Mouse (Mus musculus): ENCODE measurements at regions not wholly inside any gene's neighbourhood (a gene's known extent, or its start where the extent isn't known, plus 50 kb on each side); places are given as distances from the start of the nearest gene placed in this dataset.

- Histone ChIP-seq H3K4me1 (ENCODE audit: control insufficient read depth, insufficient read depth, low read length) (peaks cover 19% of the 10 kb centered on the region; the same call in 1 of the 2 replicates), H3K4me3 (replicated peaks; ENCODE audit: low read length) (0 out of 2 replicates have a peak overlapping the region, but pooled peaks have one; percentile 6), H3K4me2 (replicated peaks; ENCODE audit: low read depth, low read length, severe bottlenecking) (peak overlapping the region; percentile 51), H3K27ac (replicated peaks; ENCODE audit: low read depth, low read length) (no peak overlapping the region), H3K27me3 (ENCODE audit: control insufficient read depth, insufficient read depth, low read length) (peaks cover 48% of the 10 kb centered on the region), H3K9ac (ENCODE audit: low read depth, low read length, severe bottlenecking) (no peak overlapping the region), H3K36me3 (ENCODE audit: control insufficient read depth, insufficient read depth, low read length) (no peaks in the 10 kb centered on the region), H3K9me3 (ENCODE audit: control insufficient read depth, low read length) (no peaks in the 10 kb centered on the region)
- DNase-seq (ENCODE audit: low spot score): no peak
- no peak for TF ChIP-seq POLR2A (IDR thresholded peaks at IDR 0.05; ENCODE audit: borderline replicate concordance, extremely low read depth, insufficient read depth, insufficient read length)
- no peak for ATAC-seq (ENCODE audit: low FRiP score, low read depth)
- WGBS: 5% methylated on average over 10 of the region's 10 CpGs
These were observed 125.6 kb downstream of the Nkx6-1 start for GRCm38 (mm10) chr5:101539254-101539549.

GRCm38 (mm10) chr5:101538410-101539253 is 126.2 kb downstream of the Nkx6-1 start:
- no peak for TF ChIP-seq POLR2A (IDR thresholded peaks at IDR 0.05; ENCODE audit: borderline replicate concordance, extremely low read depth, insufficient read depth, insufficient read length)
- H3K36me3 ChIP-seq (ENCODE audit: control insufficient read depth, insufficient read depth, low read length): no peaks in the 10 kb centered on the region
- peaks cover 48% of the 10 kb centered on the region for H3K27me3 ChIP-seq (ENCODE audit: control insufficient read depth, insufficient read depth, low read length)
- DNase-seq (ENCODE audit: low spot score) (no peak), ATAC-seq (ENCODE audit: low FRiP score, low read depth) (no peak)
- no peak overlapping the region for H3K9ac ChIP-seq (ENCODE audit: low read depth, low read length, severe bottlenecking)
- peak overlapping the region; percentile 51 for H3K4me2 ChIP-seq (replicated peaks; ENCODE audit: low read depth, low read length, severe bottlenecking)
- WGBS: 3% methylated on average over 24 of the region's 24 CpGs
- H3K27ac ChIP-seq (replicated peaks; ENCODE audit: low read depth, low read length): no peak overlapping the region
- H3K4me3 ChIP-seq (replicated peaks; ENCODE audit: low read length): peak overlapping the region; percentile 18
- peaks cover 18% of the 10 kb centered on the region; the same call in 1 of the 2 replicates for H3K4me1 ChIP-seq (ENCODE audit: control insufficient read depth, insufficient read depth, low read length)
- H3K9me3 ChIP-seq (ENCODE audit: control insufficient read depth, low read length): no peaks in the 10 kb centered on the region

- 2% methylated on average over 23 of the region's 23 CpGs for WGBS
- ATAC-seq (ENCODE audit: low FRiP score, low read depth) (no peak), DNase-seq (ENCODE audit: low spot score) (no peak)
- Histone ChIP-seq H3K4me2 (replicated peaks; ENCODE audit: low read depth, low read length, severe bottlenecking) (peak overlapping the region; percentile 51), H3K9ac (ENCODE audit: low read depth, low read length, severe bottlenecking) (no peak overlapping the region), H3K4me1 (ENCODE audit: control insufficient read depth, insufficient read depth, low read length) (peaks cover 13% of the 10 kb centered on the region; the same call in 1 of the 2 replicates), H3K9me3 (ENCODE audit: control insufficient read depth, low read length) (no peaks in the 10 kb centered on the region), H3K36me3 (ENCODE audit: control insufficient read depth, insufficient read depth, low read length) (no peaks in the 10 kb centered on the region), H3K27me3 (ENCODE audit: control insufficient read depth, insufficient read depth, low read length) (peaks cover 48% of the 10 kb centered on the region), H3K4me3 (replicated peaks; ENCODE audit: low read length) (peak overlapping the region; percentile 18), H3K27ac (replicated peaks; ENCODE audit: low read depth, low read length) (no peak overlapping the region)
- no peak for TF ChIP-seq POLR2A (IDR thresholded peaks at IDR 0.05; ENCODE audit: borderline replicate concordance, extremely low read depth, insufficient read depth, insufficient read length)
These were observed 127.0 kb downstream of the Nkx6-1 start for GRCm38 (mm10) chr5:101537518-101538380.

GRCm38 (mm10) chr5:101535451-101535850 is 129.3 kb downstream of the Nkx6-1 start:
- ATAC-seq (ENCODE audit: low FRiP score, low read depth) (no peak), DNase-seq (ENCODE audit: low spot score) (no peak)
- Histone ChIP-seq H3K27ac (replicated peaks; ENCODE audit: low read depth, low read length) (no peak overlapping the region), H3K4me3 (replicated peaks; ENCODE audit: low read length) (no peak overlapping the region), H3K9me3 (ENCODE audit: control insufficient read depth, low read length) (no peaks in the 10 kb centered on the region), H3K4me1 (ENCODE audit: control insufficient read depth, insufficient read depth, low read length) (peaks cover 13% of the 10 kb centered on the region; the same call in 1 of the 2 replicates), H3K4me2 (replicated peaks; ENCODE audit: low read depth, low read length, severe bottlenecking) (no peak overlapping the region), H3K27me3 (ENCODE audit: control insufficient read depth, insufficient read depth, low read length) (peaks cover 26% of the 10 kb centered on the region), H3K36me3 (ENCODE audit: control insufficient read depth, insufficient read depth, low read length) (no peaks in the 10 kb centered on the region), H3K9ac (ENCODE audit: low read depth, low read length, severe bottlenecking) (no peak overlapping the region)
- TF ChIP-seq POLR2A (IDR thresholded peaks at IDR 0.05; ENCODE audit: borderline replicate concordance, extremely low read depth, insufficient read depth, insufficient read length): no peak
- WGBS: 66% methylated on average over 5 of the region's 5 CpGs

- H3K27me3 ChIP-seq (ENCODE audit: control insufficient read depth, insufficient read depth, low read length): no peaks in the 10 kb centered on the region
- H3K4me2 ChIP-seq (replicated peaks; ENCODE audit: low read depth, low read length, severe bottlenecking): no peak overlapping the region
- H3K4me3 ChIP-seq (replicated peaks; ENCODE audit: low read length): no peak overlapping the region
- H3K27ac ChIP-seq (replicated peaks; ENCODE audit: low read depth, low read length): no peak overlapping the region
- H3K9me3 ChIP-seq (ENCODE audit: control insufficient read depth, low read length): no peaks in the 10 kb centered on the region
- DNase-seq (ENCODE audit: low spot score): no peak
- H3K9ac ChIP-seq (ENCODE audit: low read depth, low read length, severe bottlenecking): no peak overlapping the region
- no peaks in the 10 kb centered on the region for H3K36me3 ChIP-seq (ENCODE audit: control insufficient read depth, insufficient read depth, low read length)
- 58% methylated on average over 5 of the region's 5 CpGs for WGBS
- no peak for ATAC-seq (ENCODE audit: low FRiP score, low read depth)
- H3K4me1 ChIP-seq (ENCODE audit: control insufficient read depth, insufficient read depth, low read length): 0 out of 2 replicates have a peak, but pooled peaks cover 6% of the 10 kb centered on the region
- no peak for TF ChIP-seq POLR2A (IDR thresholded peaks at IDR 0.05; ENCODE audit: borderline replicate concordance, extremely low read depth, insufficient read depth, insufficient read length)
These were observed 139.4 kb downstream of the Nkx6-1 start for GRCm38 (mm10) chr5:101525346-101525745.

Measured in limb, embryonic 14.5 days (tissue).